Mouse (Mus musculus) ES-E14 (cell line): Measurements from ENCODE around the gene Epb41. TPM values are rescaled to one million over a fixed set of nuclear protein-coding genes. Genes with fewer than 3 reads are reported as not detected.

Experiments
- DNase-seq: peaks from one replicate; pipeline ENCODE4 v3.0.0-alpha.2; 2013; ENCODE audit warnings: low read depth, low spot score
- H3K27ac ChIP-seq: 2 replicates; pipeline ENCODE4 v1.5.1; 2012; ENCODE audit warnings: low read depth, mild to moderate bottlenecking, low read length, moderate library complexity, mixed read lengths; ENCODE audit not compliant: poor library complexity, insufficient read depth, severe bottlenecking
- H3K36me3 ChIP-seq: 2 replicates; pipeline ENCODE4 v1.6.1; 2012; ENCODE audit warnings: mild to moderate bottlenecking, low read length, moderate library complexity, mixed read lengths; ENCODE audit not compliant: control insufficient read depth, poor library complexity, insufficient read depth, severe bottlenecking
- H3K4me1 ChIP-seq, 2 experiments: fragments of 150-350 bp in 1 of 2; sonication (generic) in 1 of 2; 2 replicates each; pipeline ENCODE4 v1.6.1; 2012; ENCODE audit warnings: low read length in 2 of 2, mild to moderate bottlenecking in 1 of 2, mixed read lengths in 1 of 2; ENCODE audit not compliant: control insufficient read depth in 2 of 2, insufficient read depth in 2 of 2, poor library complexity in 1 of 2
- H3K4me3 ChIP-seq, 2 experiments: fragments of 150-350 bp in 1 of 2; sonication (generic) in 1 of 2; 2 replicates each; pipeline ENCODE4 v1.5.1; 2012; ENCODE audit warnings: low read length in 2 of 2, low read depth in 1 of 2, mild to moderate bottlenecking in 1 of 2, mixed read lengths in 1 of 2; ENCODE audit not compliant: insufficient read depth in 1 of 2, poor library complexity in 1 of 2, severe bottlenecking in 1 of 2
- H3K9ac ChIP-seq: 2 replicates; pipeline ENCODE4 v1.6.1; 2012; ENCODE audit warnings: low read depth, mild to moderate bottlenecking, low read length, mixed read lengths; ENCODE audit not compliant: poor library complexity, insufficient read depth, severe bottlenecking
- H3K9me3 ChIP-seq: fragments of 150-350 bp; sonication (generic); 2 replicates; pipeline ENCODE4 v1.6.1; 2012; ENCODE audit warnings: low read depth, mild to moderate bottlenecking, low read length; ENCODE audit not compliant: control insufficient read depth, insufficient read depth
- CHD2 ChIP-seq: IDR thresholded peaks from 2 replicates; pipeline ENCODE4 v1.6.1; 2014; ENCODE audit warnings: mild to moderate bottlenecking, low read depth, low read length, inconsistent platforms
- HCFC1 ChIP-seq: IDR thresholded peaks from 2 replicates; pipeline ENCODE4 v1.6.1; 2012; ENCODE audit warnings: low read length, inconsistent platforms, borderline replicate concordance; ENCODE audit not compliant: insufficient read depth
- MAFK ChIP-seq: IDR thresholded peaks from 2 replicates; pipeline ENCODE4 v1.6.1; 2014; ENCODE audit warnings: mild to moderate bottlenecking, low read depth, low read length, inconsistent platforms; ENCODE audit not compliant: insufficient read depth
- ZC3H11A ChIP-seq: IDR thresholded peaks from 2 replicates; pipeline ENCODE4 v1.6.1; 2012; ENCODE audit warnings: low read depth, mild to moderate bottlenecking, inconsistent platforms, low read length, borderline replicate concordance
- ZNF384 ChIP-seq: IDR thresholded peaks from 2 replicates; pipeline ENCODE4 v1.6.1; 2012; ENCODE audit warnings: low read depth, low read length, inconsistent platforms
- in situ Hi-C, 2 experiments: fragments of 600-800 bp; cut with MboI; formaldehyde crosslinking; loops; one replicate each; pipeline ENCODE4 v1.15.1; 2025; ENCODE audit warnings: low sequenced_read_pairs in 2 of 2, inconsistent platforms in 1 of 2; ENCODE audit not compliant: unreplicated experiment in 2 of 2
- total RNA-seq: library from RNA; depleted of rRNA; stranded (reverse); fragments of 300-350 nt; gene quantifications from 2 replicates; pipeline ENCODE4 v1.2.3, GENCODE M21; 2012; rRNA removed

The Epb41 gene
- 16.3 and 19.5 TPM in 2 replicates for total RNA-seq

- in situ Hi-C loops: no loop called here
- DNase-seq: peak; percentile 98
- peaks cover 2% of the 10 kb centered on the region; the same call in 1 of the 2 replicates for H3K36me3 ChIP-seq
- H3K27ac ChIP-seq: no peak within 1 kb of the TSS
- H3K4me3 ChIP-seq: peak within 1 kb of the TSS; percentile 85 to 98
- H3K9ac ChIP-seq: peak within 1 kb of the TSS; percentile 74
- TF ChIP-seq CHD2 (peak; percentile 68; the same call in 1 of the 2 replicates), ZC3H11A (no peak), ZNF384 (no peak), MAFK (peak; percentile 22; the same call in 1 of the 2 replicates), HCFC1 (peak; percentile 28; the same call in 1 of the 2 replicates)
- peaks cover 5 to 8% of the 10 kb centered on the region in 2 experiments; a peak in 2 of 4 replicates for H3K4me1 ChIP-seq
- H3K9me3 ChIP-seq: no peaks in the 10 kb centered on the region
Observed at GRCm38 (mm10) chr4:132074933-132075769, at the start of gene Epb41. Epb41 (minus strand) TSS chr4:132075321.

GRCm38 (mm10) chr4:132123166-132123565 lies 48.0 kb upstream of the Epb41 start:
- DNase-seq: no peak
- Histone ChIP-seq H3K4me3 (no peak overlapping the region), H3K27ac (no peak overlapping the region), H3K36me3 (no peaks in the 10 kb centered on the region), H3K4me1 (peaks cover 2 to 19% of the 10 kb centered on the region in 2 experiments; a peak in 2 of 4 replicates), H3K9ac (no peak overlapping the region), H3K9me3 (no peaks in the 10 kb centered on the region)
- in situ Hi-C loops: no loop called here
- TF ChIP-seq ZNF384 (no peak), ZC3H11A (no peak), CHD2 (no peak), MAFK (no peak), HCFC1 (no peak)

- H3K9ac ChIP-seq: no peak overlapping the region
- peaks cover 2 to 6% of the 10 kb centered on the region in 2 experiments; a peak in 1 of 4 replicates for H3K4me1 ChIP-seq
- H3K27ac ChIP-seq: no peak overlapping the region
- H3K4me3 ChIP-seq: no peak overlapping the region
- H3K36me3 ChIP-seq: no peaks in the 10 kb centered on the region
- H3K9me3 ChIP-seq: no peaks in the 10 kb centered on the region
- DNase-seq: no peak
- in situ Hi-C loops: no loop called here
- no peak for TF ChIP-seq HCFC1
- 0 out of 2 replicates have a peak, but pooled peaks have one; percentile 24 for TF ChIP-seq ZC3H11A
Observed at GRCm38 (mm10) chr4:132121674-132122073, 46.6 kb upstream of the Epb41 start.

DNA sequence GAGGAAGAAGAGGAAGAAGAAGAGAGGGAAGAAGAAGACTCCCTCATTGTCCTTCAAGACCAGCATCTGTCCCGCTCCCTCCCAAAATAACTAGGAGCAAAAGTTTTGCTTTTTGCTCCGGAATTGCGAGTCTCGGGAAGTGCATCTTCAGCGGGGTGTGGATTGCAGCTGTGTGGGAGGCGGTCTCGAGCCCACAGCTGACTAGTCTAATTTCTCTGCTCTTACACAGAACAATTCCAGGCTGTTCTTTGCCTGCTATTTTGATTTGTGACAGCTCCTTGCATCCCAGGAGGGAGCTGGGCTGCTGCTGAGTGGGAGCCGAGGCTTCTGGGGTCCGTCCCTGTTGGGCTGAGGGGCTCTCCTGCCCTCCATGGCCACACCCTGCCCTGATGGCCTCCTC lies 44.4 kb upstream of the Epb41 start:
- in situ Hi-C loops: no loop called here
- Histone ChIP-seq H3K36me3 (no peaks in the 10 kb centered on the region), H3K27ac (no peak overlapping the region), H3K9me3 (no peaks in the 10 kb centered on the region), H3K4me1 (0 out of 4 replicates have a peak, but pooled peaks cover 0 to 2% of the 10 kb centered on the region in 2 experiments), H3K9ac (no peak overlapping the region), H3K4me3 (no peak overlapping the region)
- TF ChIP-seq ZNF384: no peak
- TF ChIP-seq ZC3H11A: no peak
- no peak for TF ChIP-seq CHD2
- TF ChIP-seq MAFK: no peak
- TF ChIP-seq HCFC1: no peak
- DNase-seq: no peak
